Mouse (Mus musculus) brain, adult 2 months (tissue): ENCODE measurements around the gene Polr2f.
A peak's percentile ranks its signal among the peaks of the same experiment; 100 is the strongest.

Source experiments
- DNase-seq: peaks from one replicate; pipeline ENCODE4 v3.0.0; 2011; ENCODE audit warnings: low read depth, low spot score

The Polr2f gene

DNA sequence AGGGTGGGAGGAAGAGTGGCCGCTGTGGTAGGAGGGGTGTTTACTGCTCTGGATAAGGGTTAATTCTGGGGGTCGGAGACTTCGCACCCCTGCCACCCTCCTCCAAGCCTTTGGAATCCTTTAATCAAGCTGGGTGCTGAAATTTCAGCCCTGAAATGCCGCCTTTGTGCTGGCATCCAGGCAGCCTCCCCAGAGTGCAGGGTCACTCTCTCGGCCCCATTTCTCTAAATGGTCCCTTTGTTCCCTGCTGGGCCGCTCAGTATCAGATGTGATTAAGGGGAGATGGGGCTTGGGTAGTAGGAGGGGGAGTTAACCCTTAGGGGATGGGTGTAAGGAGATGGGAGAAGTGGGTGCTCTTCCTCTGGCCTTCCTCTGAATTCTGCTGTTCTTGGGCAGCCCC lies 11.9 kb downstream of the Polr2f start:
- DNase-seq, result peak; percentile 73

DNA sequence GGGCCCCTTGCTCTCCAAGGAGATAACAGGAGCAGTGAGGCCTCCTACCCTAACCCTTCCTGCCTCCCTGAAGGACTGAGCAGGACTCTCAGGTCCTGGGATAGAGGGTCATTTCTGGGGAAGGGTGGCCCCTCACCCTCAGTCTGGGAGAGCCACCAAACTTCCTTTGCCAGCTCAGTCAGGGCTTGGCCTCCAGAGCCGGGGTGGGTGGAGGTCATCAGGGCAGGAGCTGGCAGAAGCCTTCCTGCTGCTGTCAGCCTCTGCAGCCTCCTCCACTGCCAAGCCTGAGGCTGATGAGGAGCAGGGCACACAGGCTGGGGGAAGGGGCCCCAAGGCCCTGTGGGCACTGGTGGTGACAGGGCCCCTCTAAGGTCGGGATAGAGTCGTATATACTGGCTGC lies 14.8 kb downstream of the Polr2f start:
- DNase-seq, result no peak

- DNase-seq, result no peak
Measured at GRCm38 (mm10) chr15:79162301-79162700, 21.5 kb downstream of the Polr2f start.

DNA sequence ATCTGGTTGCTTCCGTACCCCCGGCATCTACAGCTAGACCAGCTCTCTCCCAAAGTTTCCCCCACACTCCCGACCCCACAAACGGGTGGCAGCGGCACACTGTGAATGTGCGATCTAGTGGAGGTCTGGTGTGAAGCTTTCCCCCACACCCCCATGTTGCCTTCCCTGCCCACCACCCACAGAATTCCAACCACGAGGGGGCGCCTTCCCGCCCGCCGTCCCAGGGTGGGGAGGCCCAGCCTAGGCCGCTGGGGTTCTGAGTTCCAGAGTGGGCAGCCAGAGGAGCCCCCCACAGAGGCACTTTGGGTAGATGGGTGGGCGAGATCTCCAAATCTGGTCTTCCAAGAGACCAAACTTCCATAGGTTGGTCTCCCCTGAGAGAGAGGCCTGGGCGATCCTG lies 22.0 kb downstream of the Polr2f start:
- no peak for DNase-seq

- peak; percentile 82 for DNase-seq
Measured at GRCm38 (mm10) chr15:79164251-79164650, 23.4 kb downstream of the Polr2f start.

DNA sequence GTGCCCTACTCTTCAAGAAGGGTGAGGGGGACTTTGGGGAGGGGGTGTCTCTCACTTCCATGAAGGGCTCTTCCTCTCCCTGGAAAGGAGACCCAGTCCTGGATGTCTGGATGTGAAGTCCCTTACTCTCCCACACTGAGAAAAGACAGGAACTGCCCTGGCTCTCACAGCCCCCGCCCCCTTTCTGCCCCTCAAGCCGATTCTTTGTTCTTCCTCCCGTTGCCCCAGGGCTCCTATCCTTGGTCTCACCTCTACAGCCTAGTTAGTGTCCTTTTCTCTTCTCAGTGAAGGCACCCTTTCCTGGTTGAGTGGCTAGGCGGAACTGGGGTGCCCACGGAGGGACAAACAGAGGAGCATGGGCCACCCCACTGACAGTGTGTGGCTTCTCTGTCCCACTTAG lies 24.3 kb downstream of the Polr2f start, which contains the start of gene Sox10:
Gene Sox10, minus strand, starts transcription at position 101 of the 400 bp plus-strand sequence.
- DNase-seq, result no peak

GRCm38 (mm10) chr15:79166712-79167111 lies 25.9 kb downstream of the Polr2f start:
- DNase-seq, result peak; percentile 87

GRCm38 (mm10) chr15:79176905-79177304 lies 36.1 kb downstream of the Polr2f start:
- peak; percentile 52 for DNase-seq

GRCm38 (mm10) chr15:79185213-79185612 lies 44.4 kb downstream of the Polr2f start:
- no peak for DNase-seq

DNA sequence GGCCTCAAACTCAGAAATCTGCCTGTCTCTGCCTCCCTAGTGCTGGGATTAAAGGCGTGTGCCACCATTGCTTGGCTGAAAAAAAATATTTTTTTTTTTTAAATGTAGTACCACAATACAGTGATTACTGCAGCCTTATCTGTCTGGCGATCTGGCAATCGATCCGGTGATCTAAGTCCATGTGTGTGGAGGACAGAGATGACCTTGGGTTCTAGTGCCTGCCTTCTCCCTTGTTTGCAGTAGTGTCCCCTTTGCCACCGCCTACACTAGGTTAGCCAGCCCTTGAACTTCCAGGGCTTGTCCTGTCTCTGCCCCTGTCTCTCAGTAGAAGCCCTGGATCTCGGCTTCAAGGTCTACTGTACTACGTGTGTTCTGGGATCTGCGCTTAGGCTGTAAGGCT lies 47.0 kb downstream of the Polr2f start:
- no peak for DNase-seq

DNA sequence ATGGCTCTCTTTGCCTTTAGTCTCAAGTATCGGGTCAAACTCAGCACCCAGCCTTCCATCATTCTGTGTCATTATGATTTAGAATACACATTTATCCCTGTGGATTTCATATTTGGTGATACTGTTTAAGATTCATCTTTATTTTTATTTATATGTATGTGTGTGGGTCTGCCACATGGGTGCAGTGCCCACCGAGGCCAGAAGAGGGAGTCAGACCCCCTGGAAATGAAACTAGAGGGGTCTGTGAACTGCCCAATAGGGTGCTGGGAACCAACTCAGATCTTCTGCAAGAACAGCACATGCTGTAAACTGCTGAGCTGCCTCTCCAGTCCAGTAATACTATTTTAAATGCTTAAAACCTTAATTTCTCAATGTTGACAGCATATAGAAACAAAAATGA lies 50.6 kb downstream of the Polr2f start:
- no peak for DNase-seq

GRCm38 (mm10) chr15:79192450-79192849 lies 51.6 kb downstream of the Polr2f start:
- no peak for DNase-seq

DNA sequence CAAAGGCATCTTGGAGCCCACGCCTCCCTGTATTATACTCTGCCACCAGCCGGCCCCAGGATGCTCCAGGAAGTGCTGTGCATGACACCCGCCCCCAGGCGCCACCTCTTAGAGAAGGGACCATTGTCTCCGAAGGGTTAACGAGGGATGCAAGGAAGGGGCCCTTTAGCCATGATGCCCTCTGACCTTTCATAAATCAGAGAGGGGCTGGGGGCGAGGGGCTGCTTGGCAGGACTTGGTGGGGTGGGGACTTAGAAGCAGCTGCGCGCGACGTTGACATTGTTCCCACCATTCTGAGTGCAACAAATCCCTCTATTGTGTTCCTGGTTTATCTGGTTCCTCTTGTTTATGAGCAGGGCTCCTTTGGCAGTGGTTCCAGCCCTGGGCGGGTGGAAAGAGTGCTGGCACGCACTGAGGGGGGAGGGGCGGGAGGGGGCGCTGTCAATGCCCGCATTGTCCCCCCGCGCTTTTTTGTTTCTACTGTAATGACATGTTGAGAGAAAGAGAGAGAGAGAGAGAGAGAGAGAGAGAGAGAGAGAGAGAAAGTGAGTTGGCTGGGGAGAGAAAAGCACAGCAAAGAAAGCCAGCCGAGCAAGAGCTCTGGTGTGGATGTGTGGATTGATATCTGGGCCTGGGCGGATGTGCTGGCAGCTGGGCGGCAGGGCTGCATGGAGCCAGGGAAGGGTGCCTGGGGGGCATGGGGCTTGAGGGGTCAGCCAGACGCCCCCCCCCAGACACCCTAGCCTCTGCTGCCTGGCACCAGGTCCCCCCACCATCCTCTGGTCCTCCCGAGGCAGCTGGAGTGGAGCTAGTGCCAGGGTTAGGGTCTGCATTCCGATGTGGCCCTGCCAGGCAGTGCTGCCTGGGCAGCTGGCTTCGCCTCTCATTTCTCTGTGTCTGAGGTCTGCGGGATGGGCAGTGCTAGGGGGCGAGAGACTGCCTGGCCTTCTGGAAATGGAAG lies 52.4 kb downstream of the Polr2f start:
- peak; percentile 92 for DNase-seq

DNA sequence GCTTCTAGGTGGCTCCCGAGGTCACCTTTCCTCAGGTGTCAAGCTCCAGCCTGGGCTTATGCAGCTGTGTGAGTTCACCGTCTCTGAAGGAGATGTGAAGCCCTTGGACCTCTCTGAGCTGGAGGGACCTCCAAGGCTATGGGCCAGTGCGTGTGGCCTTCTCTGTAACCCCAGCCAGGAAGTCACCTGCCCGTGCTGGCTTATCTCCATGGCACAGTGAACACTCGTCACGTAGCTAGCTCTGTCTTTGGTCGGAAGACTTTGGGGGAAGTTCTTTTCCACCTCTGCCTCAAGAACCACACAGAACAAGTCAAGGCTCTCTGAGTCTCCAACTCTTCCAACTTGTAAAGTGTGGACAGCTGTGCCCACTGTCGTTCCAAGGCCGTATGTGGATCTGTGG lies 53.2 kb downstream of the Polr2f start:
- DNase-seq, result no peak

DNA sequence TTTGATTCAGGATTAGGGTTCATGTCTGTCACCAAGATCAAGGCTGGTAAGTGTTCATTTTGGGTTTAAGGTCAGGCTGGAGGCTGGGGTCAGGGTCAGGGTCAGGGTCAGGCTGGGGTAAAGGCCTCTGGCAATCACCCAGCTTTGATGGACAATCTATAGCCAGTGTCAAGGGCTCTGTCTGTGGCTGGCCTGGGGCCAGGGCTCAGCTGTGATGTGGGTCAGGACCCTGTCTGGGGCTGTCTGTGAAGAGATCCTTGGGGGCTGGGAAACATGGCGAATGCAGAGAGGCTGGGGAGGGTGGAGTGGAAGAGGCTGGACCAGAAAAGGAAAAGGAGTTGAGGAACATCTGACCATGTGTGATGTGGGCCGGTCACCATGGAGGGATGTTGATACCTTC lies 54.1 kb downstream of the Polr2f start:
- no peak for DNase-seq

DNA sequence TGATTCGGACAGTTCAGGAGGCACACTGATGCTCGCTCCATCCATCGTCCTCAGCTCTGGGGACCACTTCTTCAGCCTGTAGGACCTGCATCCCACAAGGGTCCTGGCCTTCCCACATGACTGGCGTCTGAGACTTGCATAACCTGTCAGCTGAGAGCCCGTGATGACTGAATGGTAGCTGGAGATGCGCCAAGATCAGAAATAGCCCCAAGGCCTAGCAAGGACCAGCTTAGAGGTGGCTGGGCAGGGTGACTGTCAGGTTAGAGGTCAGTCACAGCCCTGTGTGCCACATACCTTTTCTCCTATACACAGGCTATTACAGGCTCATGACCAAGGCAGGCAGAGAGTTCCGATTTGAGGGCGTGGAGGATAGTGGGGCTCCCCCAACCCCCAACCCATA lies 54.7 kb downstream of the Polr2f start:
- DNase-seq, result peak; percentile 22

DNA sequence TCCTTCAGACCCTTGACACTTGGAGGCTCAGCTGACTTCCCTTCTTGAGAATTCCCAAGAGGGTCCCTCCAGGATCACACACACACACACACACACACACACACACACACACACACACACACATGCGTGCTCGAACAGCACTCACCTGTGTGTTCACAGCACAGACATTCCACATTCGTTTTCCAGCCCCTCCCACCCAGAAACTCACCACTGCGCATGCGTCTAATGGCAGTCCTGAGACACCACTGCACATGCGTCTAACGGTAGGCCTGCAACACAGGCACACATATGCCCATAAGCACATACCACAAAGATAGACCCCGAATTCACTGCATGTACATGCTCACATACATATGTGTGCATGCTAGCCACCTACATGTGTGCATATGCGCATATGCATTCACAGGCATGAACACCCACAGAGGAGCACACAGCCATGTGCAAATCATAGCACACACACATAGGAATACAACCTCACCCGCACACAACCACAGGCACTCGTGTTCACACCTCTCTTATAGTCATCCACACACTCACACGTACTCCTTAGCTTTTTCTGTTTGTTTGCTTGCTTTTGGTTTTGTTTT lies 58.7 kb downstream of the Polr2f start:
- DNase-seq, result no peak
